Mouse (Mus musculus): ENCODE measurements around the gene Il21r.

Gene Il21r

DNA sequence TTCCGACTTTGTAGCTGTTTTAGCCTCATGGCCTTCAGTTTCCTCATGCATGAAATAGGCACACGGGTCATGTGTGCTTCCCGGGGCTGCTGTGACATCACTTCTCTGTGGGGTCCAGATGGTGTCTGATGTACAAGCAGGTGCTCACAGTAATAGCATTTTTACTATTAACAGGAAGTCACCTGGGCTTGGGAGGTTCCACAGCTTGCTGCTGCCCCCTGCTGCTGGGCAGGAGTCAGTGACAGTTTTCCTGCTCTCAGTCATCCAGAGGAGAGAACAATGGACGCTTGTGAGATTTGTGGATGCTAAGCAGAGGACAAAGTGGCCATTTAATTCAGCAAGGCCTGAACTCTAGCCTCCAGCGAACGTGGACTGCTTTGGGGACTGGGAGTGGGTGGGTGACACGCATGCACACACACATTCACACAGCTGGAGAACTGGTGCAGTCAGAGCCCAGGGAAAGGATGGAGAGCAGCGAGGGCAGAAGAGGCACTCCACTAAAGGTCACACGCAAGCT is 35.7 kb downstream of the Il21r start:
- DNase-seq (ENCODE audit: low read depth, low spot score) = peak; percentile 62

- no peak for DNase-seq (ENCODE audit: low read depth, low spot score)
These were observed 40.7 kb downstream of the Il21r start for GRCm38 (mm10) chr7:125643880-125644279.

- DNase-seq (ENCODE audit: low read depth, low spot score) = no peak
These were observed 42.2 kb downstream of the Il21r start for GRCm38 (mm10) chr7:125645413-125645812.

DNA sequence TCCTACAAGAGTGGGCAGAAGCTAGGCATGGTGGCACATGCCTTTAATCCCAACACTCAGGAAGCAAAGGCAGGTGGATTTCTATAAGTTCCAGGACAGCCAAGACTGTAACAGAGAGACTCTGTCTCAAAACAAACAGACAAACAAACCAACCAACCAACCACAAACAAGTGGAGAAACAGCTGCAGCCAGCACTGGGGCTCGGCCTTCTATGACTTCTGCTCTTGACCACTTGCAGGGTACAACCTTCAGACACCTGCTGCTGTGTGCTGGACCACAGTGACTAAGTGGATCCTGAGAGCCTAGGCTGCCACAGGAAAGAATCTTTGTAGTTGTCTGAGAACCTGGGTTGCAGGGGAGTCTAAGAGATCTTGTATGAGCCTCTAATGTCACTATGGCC is 45.8 kb downstream of the Il21r start:
- DNase-seq (ENCODE audit: low read depth, low spot score) = no peak

GRCm38 (mm10) chr7:125657511-125657910 is 54.3 kb downstream of the Il21r start:
- DNase-seq (ENCODE audit: low read depth, low spot score) = no peak

DNA sequence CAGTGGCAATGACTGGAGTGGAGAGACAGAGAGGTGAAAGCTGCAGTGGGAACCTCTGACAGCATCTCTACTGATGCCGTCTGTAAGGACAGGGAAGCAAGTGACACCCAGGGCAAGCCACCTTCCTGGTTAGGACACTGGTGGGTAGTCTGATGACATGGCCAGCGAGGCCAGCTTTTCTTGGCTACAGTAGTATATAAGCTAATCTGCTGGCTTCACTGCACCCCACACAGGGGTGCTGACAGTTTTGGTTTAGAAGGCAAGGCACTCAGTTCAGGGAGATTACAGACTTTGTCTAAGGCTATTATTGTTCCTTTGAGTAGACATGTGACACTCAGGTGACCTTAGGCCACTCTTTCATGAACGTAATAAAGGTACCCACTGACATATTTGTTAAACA is 60.4 kb downstream of the Il21r start:
- no peak for DNase-seq (ENCODE audit: low read depth, low spot score)

- no peak for DNase-seq (ENCODE audit: low read depth, low spot score)
These were observed 67.6 kb downstream of the Il21r start for GRCm38 (mm10) chr7:125670865-125671264.

DNA sequence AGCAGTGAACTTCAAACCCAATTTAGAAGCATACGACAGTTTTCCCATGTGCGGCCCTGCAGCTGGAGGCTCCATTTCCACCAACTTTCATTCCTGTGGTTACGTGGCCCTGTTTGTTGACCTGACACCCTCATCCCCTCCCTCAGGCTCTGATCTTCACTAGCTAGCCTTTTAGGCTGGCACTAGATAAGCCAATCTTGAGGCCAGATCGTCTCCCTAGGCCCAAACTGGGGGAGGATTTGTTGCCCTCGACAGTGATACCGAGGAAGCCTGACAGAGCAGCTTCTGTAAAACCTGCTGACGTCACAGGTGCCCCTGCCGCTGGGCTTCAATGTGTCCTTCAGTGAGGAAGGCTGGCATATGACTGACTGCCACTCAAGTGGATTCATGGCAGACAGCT is 68.2 kb downstream of the Il21r start:
- DNase-seq (ENCODE audit: low read depth, low spot score) = no peak

- DNase-seq (ENCODE audit: low read depth, low spot score) = peak; percentile 24
These were observed 71.7 kb downstream of the Il21r start for GRCm38 (mm10) chr7:125674916-125675315.

- DNase-seq (ENCODE audit: low read depth, low spot score) = no peak
These were observed 75.5 kb downstream of the Il21r start for GRCm38 (mm10) chr7:125678756-125679155.

DNA sequence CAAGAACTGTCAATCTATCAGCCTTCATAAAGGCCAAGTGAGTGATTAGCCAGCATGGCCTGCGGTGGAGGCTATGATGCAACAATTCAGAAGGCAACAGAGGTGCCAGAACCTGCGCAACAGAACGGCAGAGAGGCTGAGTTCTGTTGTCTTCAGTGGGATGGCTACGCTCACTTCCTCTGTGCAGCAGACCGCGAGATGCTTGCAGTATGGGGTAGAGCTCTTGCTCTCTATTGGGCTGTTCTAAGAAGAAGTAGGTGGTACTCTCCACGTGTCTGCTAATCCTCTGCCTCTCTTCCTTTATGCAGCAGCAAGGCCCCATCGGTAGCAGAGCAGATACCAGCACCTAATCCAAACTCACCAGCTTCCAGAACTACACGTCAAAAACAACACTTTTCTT is 76.7 kb downstream of the Il21r start:
- DNase-seq (ENCODE audit: low read depth, low spot score) = no peak
